Mouse (Mus musculus): ENCODE data around the gene Olfr1128. TPM values are rescaled to one million over a fixed set of nuclear protein-coding genes. Genes with fewer than 3 reads are reported as not detected.

The Olfr1128 gene
- polyA plus RNA-seq (2015; fragmentation: Nextera tagmentation; extraction: Ambion mirVana), result not detected in 2 replicates

DNA sequence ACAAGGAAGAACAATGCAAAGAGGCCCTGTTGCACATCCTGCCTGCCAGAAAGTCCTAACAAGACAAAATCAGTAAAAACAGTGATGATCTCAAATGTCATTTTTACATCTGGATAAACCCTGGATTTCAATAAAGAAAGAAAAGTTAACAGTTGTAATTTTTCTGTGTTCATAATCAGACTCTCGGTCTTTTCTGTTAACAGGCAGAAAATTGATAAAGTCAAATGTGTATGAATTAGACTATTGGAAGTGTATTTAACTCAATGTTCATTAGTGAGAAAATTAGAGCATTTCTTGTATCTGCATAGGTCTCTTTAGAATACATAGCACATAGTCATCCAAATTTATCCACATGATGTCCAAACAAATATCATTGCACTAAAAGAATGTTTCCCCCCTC is at the start of gene Olfr1128:
Gene Olfr1128, minus strand, starts transcription at position 101 of the 400 bp plus-strand sequence.

DNA sequence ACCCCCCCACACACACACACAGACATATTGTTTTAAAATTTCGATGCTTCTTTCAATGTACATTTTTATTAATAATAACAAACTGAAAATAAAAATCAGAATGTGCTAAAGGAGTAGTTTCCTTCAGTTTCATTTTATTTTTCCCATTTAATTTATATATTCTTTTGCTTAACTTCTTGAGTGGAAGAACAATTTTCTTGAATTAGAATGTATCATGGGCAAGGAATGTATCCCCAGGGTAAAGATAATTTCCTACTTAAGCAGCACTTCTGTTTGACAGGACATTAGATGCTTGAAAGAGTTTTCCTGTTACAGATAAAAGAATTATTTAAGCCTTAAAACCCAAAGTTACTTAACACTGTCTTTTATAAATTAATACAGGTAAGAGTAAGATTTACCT is 28.3 kb upstream of the Olfr1128 start, which contains the start of gene Olfr1129:
Gene Olfr1129, plus strand, starts transcription at position 301 of the 400 bp plus-strand sequence.

DNA sequence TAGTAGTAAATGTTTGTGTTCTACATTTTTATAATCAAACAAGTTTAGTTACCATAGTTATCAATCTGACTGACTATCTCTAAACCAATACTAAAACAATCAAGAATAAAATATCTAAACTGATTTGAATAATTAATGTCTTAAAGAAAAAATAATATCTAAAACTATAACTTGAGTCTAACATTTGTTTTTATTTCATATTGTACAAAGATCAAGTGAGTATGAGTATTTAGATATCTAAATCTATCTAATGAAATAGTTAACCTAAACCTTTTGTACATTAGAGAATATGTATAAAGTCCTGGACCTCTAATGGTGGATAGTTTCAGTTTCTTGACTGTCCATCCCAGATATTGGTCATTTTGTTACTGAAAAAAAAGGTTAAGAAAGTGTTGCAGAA is 13.8 kb downstream of the Olfr1128 start, which contains the start of gene Olfr153:
Gene Olfr153, plus strand, starts transcription at position 301 of the 400 bp plus-strand sequence.

DNA sequence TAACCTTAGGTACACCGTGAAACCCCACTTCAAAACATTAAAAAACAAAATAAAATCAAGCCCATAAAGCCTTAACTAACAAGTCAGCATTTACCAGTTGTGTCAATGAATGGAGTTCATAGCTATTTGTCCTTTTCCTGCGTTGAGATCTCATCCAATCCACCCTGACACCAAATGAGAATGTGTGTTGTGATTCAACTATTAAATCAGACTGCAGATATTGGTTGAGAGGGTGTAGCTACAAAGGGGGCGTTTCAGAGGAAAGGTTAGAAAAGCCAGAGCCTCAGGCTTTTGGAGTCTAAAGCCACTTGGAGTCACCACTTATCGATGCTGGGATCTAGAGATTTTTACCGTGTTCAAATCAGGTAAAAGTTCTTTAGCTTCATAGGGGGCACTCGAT is 39.1 kb downstream of the Olfr1128 start, which contains the start of gene Pramel6:
Gene Pramel6, plus strand, starts transcription at position 301 of the 400 bp plus-strand sequence.

DNA sequence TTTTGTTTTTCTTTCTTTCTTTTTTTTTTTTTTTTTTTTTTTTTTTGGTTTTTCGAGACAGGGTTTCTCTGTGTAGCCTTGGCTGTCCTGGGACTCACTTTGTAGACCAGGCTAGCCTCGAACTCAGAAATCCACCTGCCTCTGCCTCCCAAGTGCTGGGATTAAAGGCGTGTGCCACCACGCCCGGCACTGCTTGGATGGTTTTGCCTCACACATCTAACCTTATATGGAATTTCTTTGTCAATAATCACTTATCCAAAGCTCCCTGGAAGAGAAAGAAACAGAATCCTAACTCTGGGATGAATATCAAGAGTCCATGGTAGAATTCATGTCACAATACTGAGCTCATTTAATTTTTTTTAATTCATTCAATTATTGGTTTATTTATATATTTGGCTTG is 48.3 kb downstream of the Olfr1128 start, which contains the start of gene Pramel7:
Gene Pramel7, minus strand, starts transcription at position 101 of the 400 bp plus-strand sequence.

Other genes starting within 250 kb of the Olfr1128 start
- gene Olfr1118, start 238.0 kb downstream of the Olfr1128 start, polyA plus RNA-seq (2015; fragmentation: Nextera tagmentation; extraction: Ambion mirVana), result not detected in 2 replicates
- not detected in 2 replicates for gene Olfr1120, start 190.7 kb downstream of the Olfr1128 start, polyA plus RNA-seq (2015; fragmentation: Nextera tagmentation; extraction: Ambion mirVana)
- not detected in 2 replicates for gene Olfr1121, start 175.6 kb downstream of the Olfr1128 start, polyA plus RNA-seq (2015; fragmentation: Nextera tagmentation; extraction: Ambion mirVana)
- gene Olfr1122, start 159.7 kb downstream of the Olfr1128 start, polyA plus RNA-seq (2015; fragmentation: Nextera tagmentation; extraction: Ambion mirVana), result not detected in 2 replicates
- gene Olfr1123, start 128.9 kb downstream of the Olfr1128 start, polyA plus RNA-seq (2015; fragmentation: Nextera tagmentation; extraction: Ambion mirVana), result not detected in 2 replicates
- 0.05 TPM in 1 of 2 replicates, not detected in the other for gene Olfr1124, start 115.3 kb downstream of the Olfr1128 start, polyA plus RNA-seq (2015; fragmentation: Nextera tagmentation; extraction: Ambion mirVana)
- not detected in 2 replicates for gene Olfr1126, start 91.6 kb downstream of the Olfr1128 start, polyA plus RNA-seq (2015; fragmentation: Nextera tagmentation; extraction: Ambion mirVana)
- gene Pramel7, start 48.4 kb downstream of the Olfr1128 start, polyA plus RNA-seq (2015; fragmentation: Nextera tagmentation; extraction: Ambion mirVana), result not detected in 2 replicates
- not detected in 2 replicates for gene Pramel6, start 39.0 kb downstream of the Olfr1128 start, polyA plus RNA-seq (2015; fragmentation: Nextera tagmentation; extraction: Ambion mirVana)
- not detected in 2 replicates for gene Olfr153, start 13.7 kb downstream of the Olfr1128 start, polyA plus RNA-seq (2015; fragmentation: Nextera tagmentation; extraction: Ambion mirVana)
- gene Olfr1129, start 28.4 kb upstream of the Olfr1128 start, polyA plus RNA-seq (2015; fragmentation: Nextera tagmentation; extraction: Ambion mirVana), result not detected in 2 replicates
- gene Olfr1130, start 60.7 kb upstream of the Olfr1128 start, polyA plus RNA-seq (2015; fragmentation: Nextera tagmentation; extraction: Ambion mirVana), result not detected in 2 replicates
- not detected in 2 replicates for gene Olfr1131, start 81.6 kb upstream of the Olfr1128 start, polyA plus RNA-seq (2015; fragmentation: Nextera tagmentation; extraction: Ambion mirVana)
- not detected in 2 replicates for gene Olfr1132, start 92.0 kb upstream of the Olfr1128 start, polyA plus RNA-seq (2015; fragmentation: Nextera tagmentation; extraction: Ambion mirVana)
- gene Olfr1133, start 101.8 kb upstream of the Olfr1128 start, polyA plus RNA-seq (2015; fragmentation: Nextera tagmentation; extraction: Ambion mirVana), result not detected in 2 replicates
- not detected in 2 replicates for gene Olfr1134, start 112.9 kb upstream of the Olfr1128 start, polyA plus RNA-seq (2015; fragmentation: Nextera tagmentation; extraction: Ambion mirVana)
- not detected in 2 replicates for gene Olfr1135, start 128.1 kb upstream of the Olfr1128 start, polyA plus RNA-seq (2015; fragmentation: Nextera tagmentation; extraction: Ambion mirVana)
- not detected in 2 replicates for gene Olfr1136, start 148.4 kb upstream of the Olfr1128 start, polyA plus RNA-seq (2015; fragmentation: Nextera tagmentation; extraction: Ambion mirVana)
- gene Olfr1137, start 167.6 kb upstream of the Olfr1128 start, polyA plus RNA-seq (2015; fragmentation: Nextera tagmentation; extraction: Ambion mirVana), result not detected in 2 replicates
- gene Olfr1138, start 194.4 kb upstream of the Olfr1128 start, polyA plus RNA-seq (2015; fragmentation: Nextera tagmentation; extraction: Ambion mirVana), result not detected in 2 replicates
- not detected in 2 replicates for gene Olfr1140, start 198.2 kb upstream of the Olfr1128 start, polyA plus RNA-seq (2015; fragmentation: Nextera tagmentation; extraction: Ambion mirVana)
- not detected in 2 replicates for gene Olfr1141, start 208.4 kb upstream of the Olfr1128 start, polyA plus RNA-seq (2015; fragmentation: Nextera tagmentation; extraction: Ambion mirVana)
- not detected in 2 replicates for gene Olfr152, start 233.9 kb upstream of the Olfr1128 start, polyA plus RNA-seq (2015; fragmentation: Nextera tagmentation; extraction: Ambion mirVana)